Mouse (Mus musculus) ovary, postnatal 10 days (tissue): ENCODE measurements around the gene Ykt6.
"Not testable (repeated sequence)": the region's sequence is repeated elsewhere in the genome, so short reads cannot be mapped to it uniquely, and the experiment has no call there.

Source experiments
- DNase-seq: peaks from one replicate; pipeline ENCODE4 v3.0.0; 2022; ENCODE audit warnings: low spot score

Gene Ykt6

GRCm38 (mm10) chr11:5994880-5995279, 39.4 kb downstream of the Ykt6 start:
- DNase-seq, result no peak

- DNase-seq, result peak; percentile 77
Measured at GRCm38 (mm10) chr11:5995989-5996388, 40.5 kb downstream of the Ykt6 start.

GRCm38 (mm10) chr11:5998472-5998871, 43.0 kb downstream of the Ykt6 start:
- DNase-seq, result no peak

GRCm38 (mm10) chr11:5999832-6000771, 44.6 kb downstream of the Ykt6 start:
- DNase-seq, result peak; percentile 32

DNA sequence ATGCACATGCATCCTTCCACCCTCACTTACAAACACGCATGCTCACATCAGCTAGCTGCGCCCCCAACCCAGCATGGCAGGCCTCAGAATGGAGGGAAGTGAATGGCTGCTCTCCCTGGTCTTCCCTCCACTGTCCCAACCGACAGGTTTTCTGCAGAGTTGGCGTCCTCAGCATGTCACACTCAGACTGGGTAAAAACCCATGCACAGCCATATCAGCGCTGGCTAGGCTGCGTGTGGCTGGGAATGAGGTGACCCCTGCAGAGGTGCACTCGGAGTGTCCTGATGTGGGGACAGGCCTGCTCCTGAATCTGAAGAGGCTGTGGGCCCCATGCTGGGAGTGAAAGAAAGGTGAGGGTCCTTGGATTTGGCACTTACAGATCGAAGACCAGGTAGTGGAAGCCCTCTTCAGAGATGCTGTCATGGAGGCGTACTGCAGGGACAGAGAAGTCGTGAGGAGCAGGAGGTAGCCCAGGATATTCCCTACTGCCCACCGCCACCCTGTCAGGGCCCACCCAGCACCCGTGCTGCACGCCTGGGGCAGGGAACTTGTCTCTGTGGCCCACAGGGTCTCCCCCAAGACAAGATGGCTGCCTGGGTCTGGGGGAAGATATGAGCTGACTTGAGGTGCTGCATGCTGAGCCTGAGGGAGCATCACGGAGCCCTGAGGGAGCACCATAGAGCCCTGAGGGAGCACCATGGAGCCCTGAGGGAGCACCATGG, 45.6 kb downstream of the Ykt6 start:
- DNase-seq, result no peak

- DNase-seq, result no peak
Measured at GRCm38 (mm10) chr11:6001981-6002649, 46.6 kb downstream of the Ykt6 start.

DNA sequence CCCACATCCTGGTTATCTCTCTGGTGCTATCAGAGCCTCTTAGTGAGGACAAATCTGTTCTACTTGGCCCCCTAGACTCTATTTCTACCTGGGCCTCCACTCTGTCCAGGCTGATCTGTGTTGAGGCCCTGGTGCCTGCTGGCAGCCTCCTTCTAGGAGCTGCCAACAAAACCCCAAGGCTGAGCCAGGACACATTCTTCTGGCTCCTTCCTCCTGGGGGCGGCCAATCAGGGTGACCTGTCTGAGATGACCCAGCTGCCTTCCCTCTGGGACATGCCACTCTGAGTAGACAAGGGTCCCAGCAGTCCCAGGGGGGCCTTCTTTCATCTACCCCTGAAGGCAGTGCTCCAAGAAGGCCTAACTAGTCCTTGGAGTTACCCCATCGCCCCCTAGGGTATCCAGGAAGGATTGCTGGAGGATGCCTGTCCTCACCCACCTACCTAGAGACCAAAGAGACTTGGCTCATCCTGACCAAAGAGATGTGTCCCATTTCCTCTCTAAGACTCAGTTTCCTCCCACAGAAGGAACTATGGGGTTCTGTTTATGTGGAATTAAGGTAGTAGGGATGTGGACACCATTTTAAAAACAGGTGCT, 47.6 kb downstream of the Ykt6 start:
- DNase-seq, result no peak

GRCm38 (mm10) chr11:6005374-6006043, 50.0 kb downstream of the Ykt6 start:
- not testable (repeated sequence) for DNase-seq

DNA sequence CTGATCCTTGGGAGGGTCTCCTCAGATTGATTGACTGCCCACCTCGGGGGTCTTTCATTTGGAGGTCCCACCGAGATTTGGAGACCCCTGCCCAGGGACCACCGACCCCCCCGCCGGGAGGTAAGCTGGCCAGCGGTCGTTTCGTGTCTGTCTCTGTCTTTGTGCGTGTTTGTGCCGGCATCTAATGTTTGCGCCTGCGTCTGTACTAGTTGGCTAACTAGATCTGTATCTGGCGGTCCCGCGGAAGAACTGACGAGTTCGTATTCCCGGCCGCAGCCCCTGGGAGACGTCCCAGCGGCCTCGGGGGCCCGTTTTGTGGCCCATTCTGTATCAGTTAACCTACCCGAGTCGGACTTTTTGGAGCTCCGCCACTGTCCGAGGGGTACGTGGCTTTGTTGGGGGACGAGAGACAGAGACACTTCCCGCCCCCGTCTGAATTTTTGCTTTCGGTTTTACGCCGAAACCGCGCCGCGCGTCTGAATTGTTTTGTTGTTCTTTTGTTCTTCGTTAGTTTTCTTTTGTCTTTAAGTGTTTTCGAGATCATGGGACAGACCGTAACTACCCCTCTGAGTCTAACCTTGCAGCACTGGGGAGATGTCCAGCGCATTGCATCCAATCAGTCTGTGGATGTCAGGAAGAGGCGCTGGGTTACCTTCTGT, 51.0 kb downstream of the Ykt6 start:
- DNase-seq, result not testable (repeated sequence)

DNA sequence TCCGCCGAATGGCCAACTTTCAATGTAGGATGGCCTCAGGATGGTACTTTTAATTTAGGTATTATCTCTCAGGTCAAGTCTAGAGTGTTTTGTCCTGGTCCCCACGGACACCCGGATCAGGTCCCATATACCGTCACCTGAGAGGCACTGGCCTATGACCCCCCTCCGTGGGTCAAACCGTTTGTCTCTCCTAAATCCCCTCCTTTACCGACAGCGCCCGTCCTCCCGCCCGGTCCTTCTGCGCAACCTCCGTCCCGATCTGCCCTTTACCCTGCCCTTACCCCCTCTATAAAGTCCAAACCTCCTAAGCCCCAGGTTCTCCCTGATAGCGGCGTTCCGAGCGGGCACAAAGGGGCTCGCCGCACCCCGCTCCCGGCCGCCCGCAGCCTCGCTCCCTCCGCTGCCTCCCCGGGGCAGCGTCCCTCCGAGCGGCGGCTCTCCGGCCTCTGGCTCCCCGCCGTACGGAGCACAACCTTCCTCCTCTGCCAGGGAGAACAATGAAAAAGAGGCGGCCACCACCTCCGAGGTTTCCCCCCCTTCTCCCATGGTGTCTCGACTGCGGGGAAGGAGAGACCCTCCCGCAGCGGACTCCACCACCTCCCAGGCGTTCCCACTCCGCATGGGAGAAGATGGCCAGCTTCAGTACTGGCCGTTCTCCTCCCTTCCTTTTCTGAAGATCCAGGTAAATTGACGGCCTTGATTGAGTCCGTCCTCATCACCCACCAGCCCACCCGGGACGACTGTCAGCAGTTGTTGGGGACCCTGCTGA, 51.7 kb downstream of the Ykt6 start:
- not testable (repeated sequence) for DNase-seq

DNA sequence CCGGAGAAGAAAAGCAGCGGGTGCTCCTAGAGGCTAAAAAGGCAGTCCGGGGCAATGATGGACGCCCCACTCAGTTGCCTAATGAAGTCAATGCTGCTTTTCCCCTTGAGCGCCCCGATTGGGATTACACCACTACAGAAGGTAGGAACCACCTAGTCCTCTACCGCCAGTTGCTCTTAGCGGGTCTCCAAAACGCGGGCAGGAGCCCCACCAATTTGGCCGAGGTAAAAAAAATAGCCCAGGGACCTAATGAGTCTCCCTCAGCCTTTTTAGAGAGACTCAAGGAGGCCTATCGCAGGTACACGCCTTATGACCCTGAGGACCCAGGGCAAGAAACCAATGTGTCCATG, 52.3 kb downstream of the Ykt6 start:
- DNase-seq, result not testable (repeated sequence)

- not testable (repeated sequence) for DNase-seq
Measured at GRCm38 (mm10) chr11:6010751-6011482, 55.4 kb downstream of the Ykt6 start.

DNA sequence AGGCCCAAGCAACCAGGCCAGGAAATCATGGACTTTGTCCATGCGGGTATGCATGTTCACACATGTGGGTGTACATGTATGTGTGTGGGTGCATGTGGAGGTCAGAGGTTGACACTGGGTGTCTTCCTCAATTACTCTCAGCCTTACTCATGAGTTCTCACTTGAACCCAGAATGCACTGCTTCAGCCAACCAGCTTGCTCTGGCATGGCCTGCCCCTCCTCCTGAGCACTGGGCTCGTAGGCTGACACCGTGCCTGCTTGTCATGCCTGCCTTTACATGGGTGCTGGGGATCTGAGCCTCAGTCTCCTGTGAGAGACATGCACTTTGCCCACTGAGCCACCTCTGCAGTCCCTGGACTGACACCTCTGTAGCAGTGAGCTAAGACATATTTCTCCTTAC, 56.4 kb downstream of the Ykt6 start:
- no peak for DNase-seq

DNA sequence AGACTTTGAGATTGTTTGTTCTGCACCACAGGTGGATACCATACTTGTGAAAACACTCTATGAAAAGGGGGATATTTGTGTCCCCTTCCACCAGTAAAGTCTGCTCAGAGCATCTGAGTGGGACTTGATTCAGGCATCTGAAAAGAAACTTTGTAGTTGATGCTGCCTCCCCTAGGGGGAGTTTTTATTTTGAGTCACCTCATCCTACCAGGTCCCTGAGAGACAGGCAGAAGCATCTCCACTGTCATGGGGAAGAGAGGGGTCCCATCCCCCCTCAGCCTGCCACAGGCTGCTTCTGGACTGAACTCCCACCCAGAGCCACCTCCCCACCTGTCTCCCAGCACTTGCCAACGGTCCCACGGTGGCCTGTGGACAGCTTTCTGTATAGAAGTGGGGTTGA, 57.9 kb downstream of the Ykt6 start:
- DNase-seq, result no peak

DNA sequence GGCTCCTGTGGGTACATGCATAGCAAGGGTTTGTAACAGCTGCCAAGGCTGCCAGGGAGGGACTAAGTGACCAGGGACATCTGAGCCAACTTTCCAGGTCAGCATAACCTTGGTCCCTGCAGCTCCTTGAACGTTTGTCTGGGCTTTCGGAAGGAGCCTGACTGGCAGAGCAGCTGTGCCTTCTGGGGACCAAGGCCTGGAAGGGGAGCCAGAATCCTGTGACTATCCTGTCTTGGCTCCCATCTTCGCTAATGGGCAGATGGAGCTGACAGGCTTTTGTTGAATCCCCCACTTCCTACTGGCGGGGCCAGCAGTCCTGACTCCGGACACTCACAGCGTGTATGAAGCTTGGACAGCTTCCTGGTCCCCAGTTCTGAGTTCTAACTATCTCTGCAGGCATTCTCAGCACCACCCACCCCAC, 59.5 kb downstream of the Ykt6 start:
- no peak for DNase-seq

- no peak for DNase-seq
Measured at GRCm38 (mm10) chr11:6016368-6016767, 60.9 kb downstream of the Ykt6 start.

DNA sequence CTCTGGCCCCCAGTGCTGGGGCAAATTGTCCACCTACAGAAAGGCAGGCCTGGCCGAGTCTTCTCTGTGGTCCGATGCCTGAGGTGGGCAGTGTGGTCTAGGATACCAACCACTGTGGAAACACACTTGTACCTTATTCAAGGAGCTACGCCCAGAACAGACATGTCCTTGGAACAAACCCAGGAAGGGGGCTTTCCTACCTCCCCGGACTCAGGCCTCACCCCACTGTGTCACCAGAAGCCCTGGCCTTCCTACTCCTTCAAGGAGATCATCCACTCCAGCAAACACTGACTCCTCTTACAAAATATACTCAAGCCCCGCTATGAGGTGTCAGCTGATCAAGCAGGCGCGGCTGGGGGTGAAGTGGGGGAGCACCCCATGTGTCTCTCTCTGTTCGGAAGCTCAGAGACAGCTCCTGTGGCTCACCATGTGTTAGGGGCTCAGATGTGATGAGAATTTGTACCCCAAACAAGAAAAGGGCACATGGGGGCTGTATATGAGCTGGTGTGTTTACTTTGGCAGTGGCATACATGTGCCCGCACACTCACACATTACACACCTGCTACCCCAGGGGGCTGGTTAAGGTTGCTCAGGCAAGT, 61.4 kb downstream of the Ykt6 start:
- no peak for DNase-seq
